Mouse (Mus musculus) CD8-positive naive resting alpha-beta T cell, adult 2 months (primary cell): ENCODE data around the gene Ccni.

Source experiments
- DNase-seq, 2 experiments: peaks; one replicate each; pipeline ENCODE4 v3.0.0; 2022; ENCODE audit warnings: low read depth in 2 of 2, low spot score in 2 of 2

Gene Ccni

GRCm38 (mm10) chr5:93139350-93139749 lies 66.9 kb downstream of the Ccni start:
- DNase-seq = no peak

GRCm38 (mm10) chr5:93136956-93137586 lies 69.2 kb downstream of the Ccni start:
- DNase-seq = peak in 1 of 2 experiments; percentile 17

GRCm38 (mm10) chr5:93135368-93136107 lies 70.8 kb downstream of the Ccni start:
- no peak for DNase-seq

GRCm38 (mm10) chr5:93133445-93134244 lies 72.7 kb downstream of the Ccni start:
- no peak for DNase-seq
